Mouse (Mus musculus) heart, postnatal 14 days (tissue): Measurements from ENCODE around the gene Zkscan17. TPM values are rescaled to one million over a fixed set of nuclear protein-coding genes. Genes with fewer than 3 reads are reported as not detected.

ENCODE experiments used
- DNase-seq, 2 experiments: peaks; one replicate each; pipeline ENCODE4 v3.0.0; 2021 to 2022
- intact Hi-C: fragments of 180-260 bp; cut with DNase I; formaldehyde crosslinking; loops from one replicate; pipeline ENCODE4 v1.15.1; 2025
- total RNA-seq, 2 experiments: library from RNA; stranded (reverse); gene quantifications; 2 replicates each; pipeline ENCODE4 v1.2.3; 2021

Zkscan17 gene
- total RNA-seq, 2 experiments from 2014 or later: 18.5 to 20.1 TPM

DNA sequence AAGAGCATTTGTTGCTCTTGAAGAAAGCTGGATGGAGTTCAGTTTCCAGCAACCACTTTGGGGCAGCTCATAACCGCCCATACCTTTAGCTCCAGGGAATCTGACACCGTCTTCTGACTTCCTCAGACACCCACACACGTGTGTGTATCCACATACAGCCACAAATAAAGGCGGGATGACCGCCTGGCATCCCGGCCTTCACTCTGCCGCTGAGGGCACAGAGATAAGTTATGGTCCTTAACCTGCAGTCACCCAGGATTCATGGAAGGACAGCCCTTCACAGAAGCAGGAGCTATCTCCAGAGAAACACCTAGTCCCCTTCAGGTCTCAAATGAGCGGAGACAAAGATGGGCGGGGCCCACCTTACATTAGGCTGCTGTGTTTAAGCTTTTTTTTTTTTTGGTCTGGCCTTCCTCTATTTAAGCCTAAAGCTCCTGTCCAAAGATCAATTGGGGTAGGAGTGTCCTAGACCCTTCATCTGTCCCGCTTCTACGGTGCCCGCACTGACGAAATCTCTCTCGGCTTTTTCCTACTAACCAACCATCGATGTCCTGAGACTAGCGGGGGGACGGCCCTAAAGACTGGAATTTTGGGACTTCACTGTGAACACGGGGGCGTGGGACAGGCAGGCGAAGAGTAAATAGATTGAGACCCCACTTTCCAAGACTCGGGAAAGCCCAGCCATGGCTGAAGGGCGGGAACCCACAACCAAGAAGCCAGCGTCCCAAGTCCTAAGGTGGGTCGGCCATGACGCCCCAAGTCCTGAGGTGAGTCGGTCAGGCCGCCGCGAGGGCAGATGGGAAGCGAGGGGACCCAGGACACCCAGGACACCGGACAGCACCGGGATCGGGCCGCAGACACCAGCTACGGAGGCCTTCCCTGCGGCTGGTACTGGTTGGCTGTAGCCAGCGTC lies 54.9 kb downstream of the Zkscan17 start:
- DNase-seq: peak in 1 of 2 experiments; percentile 40
- intact Hi-C loops: loop anchor here (5.0 kb wide), 1 partner anchor 49 kb away; no protein-coding TSS in a partner anchor

DNA sequence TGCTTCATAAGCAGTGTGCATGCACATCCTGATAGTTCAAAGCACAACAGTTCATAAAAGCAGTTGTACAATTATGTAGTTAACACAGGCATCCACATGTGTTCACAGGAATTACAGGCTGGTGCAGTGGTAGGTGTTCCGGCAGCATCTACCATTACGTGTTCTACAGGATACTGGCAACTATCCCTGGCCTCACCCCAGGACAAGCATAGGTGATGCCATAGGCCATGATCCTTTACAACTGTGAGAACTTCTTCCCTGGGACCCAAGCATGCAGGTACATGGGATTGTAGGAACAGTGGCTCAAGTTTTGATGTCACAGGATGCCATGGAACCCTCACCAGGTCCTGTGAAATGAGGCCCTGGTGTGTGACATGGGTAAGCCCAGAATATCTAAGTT lies 66.1 kb downstream of the Zkscan17 start:
- intact Hi-C loops: no loop called here
- DNase-seq: no peak

DNA sequence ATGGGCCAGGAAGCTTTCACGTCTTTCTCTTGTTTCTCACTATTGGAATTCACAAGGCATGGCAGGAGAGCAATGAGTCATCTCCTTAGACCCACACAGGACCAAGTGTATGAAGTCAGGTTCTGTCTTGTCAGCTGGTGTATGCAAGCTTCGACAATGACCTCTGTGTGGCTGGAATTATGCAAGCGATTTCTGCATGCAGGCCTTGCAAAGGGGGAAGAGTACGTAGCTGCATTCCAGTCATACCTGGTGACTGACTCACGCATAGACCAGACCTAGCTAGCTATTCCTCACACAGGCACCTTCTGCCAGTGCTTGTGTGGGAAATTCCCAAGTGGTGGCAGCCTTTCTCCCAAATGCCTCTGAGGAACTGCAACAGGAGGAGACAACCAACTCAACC lies 67.6 kb downstream of the Zkscan17 start:
- intact Hi-C loops: no loop called here
- DNase-seq: peak; percentile 30 to 57

DNA sequence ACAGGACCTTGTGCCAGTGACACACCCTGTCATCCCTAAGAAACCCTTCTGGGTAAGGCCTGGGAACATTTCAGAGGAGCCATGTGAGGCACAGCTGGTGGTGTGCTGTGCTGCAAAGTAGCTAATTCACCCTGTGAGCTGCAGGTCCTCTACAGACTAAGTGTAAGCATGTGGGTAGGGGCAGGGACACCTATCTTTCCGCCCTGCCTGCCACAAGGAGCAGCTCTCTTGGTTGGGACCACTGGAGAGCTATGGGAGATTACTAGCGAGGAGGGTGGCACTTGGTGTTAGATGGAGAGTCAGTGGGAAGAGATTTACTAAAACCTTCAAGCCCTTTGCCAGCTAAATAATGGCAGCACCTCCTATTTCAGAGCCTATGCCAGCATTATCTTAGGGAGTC lies 69.7 kb downstream of the Zkscan17 start:
- DNase-seq: no peak
- intact Hi-C loops: no loop called here

DNA sequence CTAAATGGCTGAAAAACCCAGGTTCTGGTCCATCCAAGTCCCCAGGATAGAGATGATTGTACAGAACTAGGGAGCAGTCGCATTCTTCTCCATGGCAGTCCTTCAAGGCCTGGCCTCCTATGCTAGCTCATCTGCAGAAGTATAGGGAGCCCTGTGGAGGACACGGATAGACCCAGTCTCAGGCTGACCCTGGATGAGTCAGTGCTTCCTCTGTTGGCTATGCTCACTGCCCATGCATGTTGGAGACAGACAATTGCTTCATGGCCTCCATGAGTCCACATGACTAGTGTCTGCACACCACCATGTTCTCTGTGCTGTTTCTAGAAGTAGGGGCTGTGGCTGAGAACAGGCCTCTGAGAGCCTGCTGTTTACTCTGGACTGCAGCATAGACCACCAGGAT lies 70.2 kb downstream of the Zkscan17 start:
- no peak for DNase-seq
- intact Hi-C loops: no loop called here

DNA sequence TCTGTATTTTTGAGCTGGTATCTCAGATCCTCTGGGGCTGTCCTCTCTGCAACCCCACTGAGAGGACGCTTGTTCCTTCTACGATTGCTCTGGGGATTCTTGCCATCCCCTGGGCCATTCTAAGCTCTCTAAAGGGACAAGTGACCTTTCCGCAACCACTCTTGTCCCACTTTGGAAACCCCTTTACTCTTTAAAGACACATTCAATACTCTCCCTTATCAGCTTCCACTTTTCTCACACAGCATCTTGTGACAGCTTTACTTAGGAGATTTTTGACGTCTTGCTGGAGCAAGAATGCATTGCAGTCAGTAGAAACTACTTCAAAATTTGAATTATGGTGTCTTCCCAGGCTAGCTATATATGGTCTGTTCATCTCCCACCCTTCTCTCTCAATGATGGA lies 75.5 kb downstream of the Zkscan17 start, which contains the start of gene Snap47:
Snap47 (minus strand) TSS at position 101 of the 400 bp plus-strand sequence.
- DNase-seq: no peak
- intact Hi-C loops: no loop called here

DNA sequence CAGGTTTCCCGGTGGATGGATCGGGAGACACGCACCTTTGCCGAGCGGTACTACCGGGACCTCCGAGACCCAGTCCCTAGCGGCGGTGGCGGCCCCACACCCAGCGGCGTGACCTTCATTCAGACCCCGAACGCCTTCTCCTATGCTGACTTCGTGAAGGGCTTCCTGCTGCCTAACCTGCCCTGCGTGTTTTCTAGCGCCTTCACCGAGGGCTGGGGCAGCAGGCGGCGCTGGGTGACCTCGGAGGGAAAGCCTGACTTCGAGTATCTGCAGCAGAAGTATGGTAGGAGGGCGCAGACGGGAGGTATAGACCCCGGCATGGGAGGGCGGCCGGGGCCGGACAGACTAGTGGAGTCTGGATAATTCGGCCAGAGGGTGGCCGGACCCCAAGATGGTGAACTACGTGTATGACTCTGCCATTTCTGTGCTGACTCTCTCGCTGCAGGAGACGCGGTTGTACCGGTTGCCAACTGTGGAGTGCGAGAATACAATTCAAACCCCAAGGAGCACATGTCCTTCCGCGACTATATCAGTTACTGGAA lies 76.2 kb downstream of the Zkscan17 start:
- intact Hi-C loops: no loop called here
- DNase-seq: no peak

DNA sequence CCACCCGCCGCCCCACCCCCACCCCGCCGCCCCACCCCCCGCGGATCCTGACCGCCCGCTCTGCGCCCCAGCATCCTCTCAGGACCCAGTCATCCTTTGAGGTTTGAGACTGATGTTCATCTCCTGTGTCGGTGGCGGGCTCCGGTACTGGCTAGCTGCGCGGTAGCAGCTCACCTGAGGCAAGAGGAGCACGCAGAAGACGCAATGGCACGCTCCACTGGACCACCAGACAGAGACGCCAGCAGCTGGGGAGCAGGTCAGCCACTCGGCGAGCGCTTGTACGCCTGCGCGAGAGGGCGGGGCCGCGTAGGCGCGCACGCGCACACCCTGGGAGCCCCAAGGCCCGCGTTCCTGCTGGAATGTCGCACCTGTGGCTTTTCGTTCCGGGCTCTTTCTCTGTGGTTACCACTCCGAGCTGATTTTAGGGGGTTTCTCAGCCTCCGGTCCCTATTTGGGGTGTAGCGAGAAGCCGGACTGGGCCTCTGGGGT lies 76.8 kb downstream of the Zkscan17 start, which contains the start of gene Jmjd4:
Jmjd4 (plus strand) TSS at position 305 of the 489 bp plus-strand sequence.
- peak; percentile 94 to 95 for DNase-seq
- intact Hi-C loops: loop anchor here (5.0 kb wide), 1 partner anchor 33 kb away; no protein-coding TSS in a partner anchor

DNA sequence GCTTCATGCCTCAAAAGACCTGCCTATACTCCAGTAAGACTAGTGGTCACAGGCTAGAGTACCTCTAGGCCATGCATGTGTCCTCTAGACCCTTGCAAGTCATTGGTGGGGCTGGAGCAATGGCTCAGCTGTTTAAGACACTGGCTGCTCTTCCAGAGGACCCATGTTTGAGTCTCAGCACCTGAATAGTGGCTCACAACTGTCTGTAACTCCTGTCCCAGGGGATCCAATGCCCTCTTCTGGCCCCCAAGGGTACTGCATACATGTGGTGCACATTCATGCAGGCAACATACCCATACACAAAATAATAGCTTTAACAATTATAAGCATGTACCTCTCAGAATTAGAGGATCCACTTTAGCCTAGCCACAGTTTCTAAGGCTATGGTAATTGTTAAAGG lies 83.4 kb downstream of the Zkscan17 start:
- no peak for DNase-seq
- intact Hi-C loops: no loop called here

DNA sequence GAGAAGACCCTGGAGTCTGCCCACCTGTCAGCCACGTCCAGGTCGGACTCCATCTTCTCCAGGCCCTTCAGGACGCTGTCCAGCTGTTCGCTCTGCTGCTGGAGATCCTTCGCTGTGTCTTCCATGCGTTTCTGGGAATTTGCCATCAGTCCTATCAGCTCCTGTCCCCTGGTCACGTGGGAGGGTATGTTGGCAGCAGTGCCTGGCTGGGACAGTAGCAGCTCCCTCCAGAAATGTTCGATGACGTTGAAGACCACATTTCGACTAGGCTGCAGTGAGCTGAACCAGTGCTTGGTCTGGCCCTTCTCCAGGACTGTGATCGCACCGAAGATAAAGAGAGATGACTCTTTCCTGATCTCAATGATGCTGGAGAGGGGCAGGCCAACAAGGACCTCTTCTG lies 88.6 kb downstream of the Zkscan17 start:
- DNase-seq: no peak
- intact Hi-C loops: no loop called here

Other genes with a start within 250 kb of the Zkscan17 start
- gene Wnt3a, start 236.0 kb downstream of the Zkscan17 start, total RNA-seq: not detected
- 1 to 10 TPM; 4.9 to 5.6 TPM for gene Wnt9a, start 219.8 kb downstream of the Zkscan17 start, total RNA-seq
- gene Prss38, start 151.1 kb downstream of the Zkscan17 start, total RNA-seq: not detected
- gene Jmjd4, start 76.7 kb downstream of the Zkscan17 start, total RNA-seq: 10 to 100 TPM; 10.9 to 12.5 TPM
- gene Snap47, start 75.6 kb downstream of the Zkscan17 start, total RNA-seq: 10 to 100 TPM; 34.0 to 37.5 TPM
- 1 to 10 TPM; 4.2 to 4.6 TPM for gene Zfp867, start 54.3 kb downstream of the Zkscan17 start, total RNA-seq
- gene Nlrp3, start 14.8 kb upstream of the Zkscan17 start, total RNA-seq: under 1 TPM; 0.51 to 0.55 TPM
- gene Olfr222, start 49.5 kb upstream of the Zkscan17 start, total RNA-seq: not detected
- not detected for gene Olfr223, start 66.5 kb upstream of the Zkscan17 start, total RNA-seq
- gene Mprip, start 134.6 kb upstream of the Zkscan17 start, total RNA-seq: 100 to 1,000 TPM; 171 to 185 TPM